ENCODE assay signal across 10 mouse cellular contexts in genomic region chr5:134066261-134066660, GRCm38 (mm10).
"Had no signal": no experiment of that assay in that cellular context is flagged by ENCODE, and none has a peak within 500 bp of the region (broad histone marks: within the 10 kb centered on the region; RNA-seq: fewer than 3 reads in every experiment).

No protein-coding gene starts in this region.

- H3K4me2 ChIP-seq: midbrain, embryonic 13.5 days had no signal

- ATAC-seq: midbrain, embryonic 13.5 days had no signal

- H3K4me3 ChIP-seq: layer of hippocampus, adult 2 months; midbrain, embryonic 13.5 days had no signal

- H3K36me3 ChIP-seq: midbrain, embryonic 13.5 days had no signal

- H3K27ac ChIP-seq: layer of hippocampus, adult 2 months; liver, embryonic 14.5 days; midbrain, embryonic 13.5 days had no signal

- DNase-seq: kidney, adult 18-20 months; kidney, postnatal 10 days; kidney, postnatal 4 days; left cerebral cortex, postnatal 4 days; lung, adult 18-20 months; right cerebral cortex, postnatal 14 days; thymus, postnatal 36 days had no signal

- H3K9ac ChIP-seq: liver, embryonic 14.5 days; midbrain, embryonic 13.5 days had no signal
